Mouse (Mus musculus): Measurements from ENCODE around the gene Hacd3.

Gene Hacd3

GRCm38 (mm10) chr9:64947483-64948095 lies 73.9 kb downstream of the Hacd3 start:
- DNase-seq (ENCODE audit: low read depth, low spot score) = no peak
- Histone ChIP-seq H3K27me3 (ENCODE audit: control insufficient read depth, insufficient read depth, low read length, poor library complexity, severe bottlenecking) (no peaks in the 10 kb centered on the region; the same call in 1 of the 2 replicates), H3K36me3 (ENCODE audit: control insufficient read depth, insufficient read depth, low read length, poor library complexity, severe bottlenecking) (no peaks in the 10 kb centered on the region)

- Histone ChIP-seq H3K36me3 (ENCODE audit: control insufficient read depth, insufficient read depth, low read length, poor library complexity, severe bottlenecking) (no peaks in the 10 kb centered on the region), H3K27me3 (ENCODE audit: control insufficient read depth, insufficient read depth, low read length, poor library complexity, severe bottlenecking) (no peaks in the 10 kb centered on the region)
- DNase-seq (ENCODE audit: low read depth, low spot score) = no peak
Measured at GRCm38 (mm10) chr9:64943997-64944396, 77.5 kb downstream of the Hacd3 start.

GRCm38 (mm10) chr9:64941650-64942049 lies 79.8 kb downstream of the Hacd3 start:
- Histone ChIP-seq H3K36me3 (ENCODE audit: control insufficient read depth, insufficient read depth, low read length, poor library complexity, severe bottlenecking) (no peaks in the 10 kb centered on the region), H3K27me3 (ENCODE audit: control insufficient read depth, insufficient read depth, low read length, poor library complexity, severe bottlenecking) (no peaks in the 10 kb centered on the region)
- no peak for DNase-seq (ENCODE audit: low read depth, low spot score)

- Histone ChIP-seq H3K36me3 (ENCODE audit: control insufficient read depth, insufficient read depth, low read length, poor library complexity, severe bottlenecking) (no peaks in the 10 kb centered on the region), H3K27me3 (ENCODE audit: control insufficient read depth, insufficient read depth, low read length, poor library complexity, severe bottlenecking) (no peaks in the 10 kb centered on the region)
- no peak for DNase-seq (ENCODE audit: low read depth, low spot score)
Measured at GRCm38 (mm10) chr9:64940731-64941346, 80.7 kb downstream of the Hacd3 start.

DNA sequence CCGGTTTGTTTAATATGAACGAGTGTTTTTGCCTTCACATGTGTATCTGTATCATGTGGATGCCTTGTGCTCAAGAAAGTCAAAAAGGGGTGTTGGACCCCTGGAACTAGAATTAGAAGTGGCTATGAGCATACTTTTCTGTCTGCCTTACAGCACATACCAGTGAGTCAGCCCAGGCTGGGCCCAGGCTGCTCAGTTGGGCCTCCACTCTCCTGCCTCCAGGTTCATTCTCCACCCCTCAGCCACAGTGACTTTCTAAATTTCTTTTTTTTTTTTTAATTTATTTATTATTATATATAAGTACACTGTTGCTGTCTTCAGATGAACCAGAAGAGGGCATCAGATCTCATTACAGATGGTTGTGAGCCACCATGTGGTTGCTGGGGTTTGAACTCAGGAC lies 81.7 kb downstream of the Hacd3 start:
- Histone ChIP-seq H3K36me3 (ENCODE audit: control insufficient read depth, insufficient read depth, low read length, poor library complexity, severe bottlenecking) (no peaks in the 10 kb centered on the region), H3K27me3 (ENCODE audit: control insufficient read depth, insufficient read depth, low read length, poor library complexity, severe bottlenecking) (no peaks in the 10 kb centered on the region)
- DNase-seq (ENCODE audit: low read depth, low spot score) = no peak

- no peak for DNase-seq (ENCODE audit: low read depth, low spot score)
- no peaks in the 10 kb centered on the region for H3K36me3 ChIP-seq (ENCODE audit: control insufficient read depth, insufficient read depth, low read length, poor library complexity, severe bottlenecking)
- no peaks in the 10 kb centered on the region for H3K27me3 ChIP-seq (ENCODE audit: control insufficient read depth, insufficient read depth, low read length, poor library complexity, severe bottlenecking)
Measured at GRCm38 (mm10) chr9:64939281-64939680, 82.2 kb downstream of the Hacd3 start.

- H3K27me3 ChIP-seq (ENCODE audit: control insufficient read depth, insufficient read depth, low read length, poor library complexity, severe bottlenecking) = no peaks in the 10 kb centered on the region
- no peaks in the 10 kb centered on the region for H3K36me3 ChIP-seq (ENCODE audit: control insufficient read depth, insufficient read depth, low read length, poor library complexity, severe bottlenecking)
- no peak for DNase-seq (ENCODE audit: low read depth, low spot score)
Measured at GRCm38 (mm10) chr9:64938535-64938934, 83.0 kb downstream of the Hacd3 start.

DNA sequence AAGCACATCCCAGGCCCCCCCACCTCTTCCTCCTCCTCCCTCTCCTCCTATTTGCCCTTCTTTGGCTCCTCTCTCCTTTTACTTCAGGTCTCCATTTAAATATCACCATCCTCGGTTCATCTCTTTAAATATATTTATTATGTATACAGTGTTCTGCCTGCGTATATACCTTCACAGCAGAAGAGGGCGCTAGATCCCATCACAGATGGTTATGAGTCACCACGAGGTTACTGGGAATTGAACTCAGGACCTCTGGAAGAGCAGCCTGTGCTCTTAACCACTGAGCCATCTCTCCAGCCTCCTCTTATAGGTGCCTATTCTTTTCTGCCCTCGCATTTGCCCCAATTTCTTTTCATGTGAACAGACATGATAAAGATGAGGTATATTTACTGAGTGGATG lies 84.0 kb downstream of the Hacd3 start:
- no peaks in the 10 kb centered on the region for H3K36me3 ChIP-seq (ENCODE audit: control insufficient read depth, insufficient read depth, low read length, poor library complexity, severe bottlenecking)
- DNase-seq (ENCODE audit: low read depth, low spot score) = no peak
- H3K27me3 ChIP-seq (ENCODE audit: control insufficient read depth, insufficient read depth, low read length, poor library complexity, severe bottlenecking) = no peaks in the 10 kb centered on the region
